Mouse (Mus musculus): Measurements from ENCODE around the gene Kcnmb2.

The Kcnmb2 gene

GRCm38 (mm10) chr3:32144194-32144593, 241.9 kb downstream of the Kcnmb2 start:
- no peak for DNase-seq (ENCODE audit: low spot score)

- DNase-seq (ENCODE audit: low spot score), result no peak
These were observed 242.3 kb downstream of the Kcnmb2 start for GRCm38 (mm10) chr3:32144655-32145054.

- no peak for DNase-seq (ENCODE audit: low spot score)
These were observed 245.4 kb downstream of the Kcnmb2 start for GRCm38 (mm10) chr3:32147739-32148138.

- DNase-seq (ENCODE audit: low spot score), result no peak
These were observed 247.7 kb downstream of the Kcnmb2 start for GRCm38 (mm10) chr3:32149851-32150570.

- DNase-seq (ENCODE audit: low spot score), result no peak
These were observed 278.2 kb downstream of the Kcnmb2 start for GRCm38 (mm10) chr3:32180519-32180918.

- no peak for DNase-seq (ENCODE audit: low spot score)
These were observed 283.7 kb downstream of the Kcnmb2 start for GRCm38 (mm10) chr3:32185855-32186522.

- no peak for DNase-seq (ENCODE audit: low spot score)
These were observed 286.2 kb downstream of the Kcnmb2 start for GRCm38 (mm10) chr3:32188521-32188920.

GRCm38 (mm10) chr3:32188955-32189354, 286.6 kb downstream of the Kcnmb2 start:
- no peak for DNase-seq (ENCODE audit: low spot score)

GRCm38 (mm10) chr3:32189956-32190355, 287.6 kb downstream of the Kcnmb2 start:
- DNase-seq (ENCODE audit: low spot score), result no peak

- no peak for DNase-seq (ENCODE audit: low spot score)
These were observed 291.7 kb downstream of the Kcnmb2 start for GRCm38 (mm10) chr3:32194014-32194413.

- no peak for DNase-seq (ENCODE audit: low spot score)
These were observed 324.4 kb downstream of the Kcnmb2 start for GRCm38 (mm10) chr3:32226755-32227154.

- no peak for DNase-seq (ENCODE audit: low spot score)
These were observed 334.5 kb downstream of the Kcnmb2 start for GRCm38 (mm10) chr3:32236766-32237165.

All from urinary bladder, postnatal 10 days (tissue).